Mouse (Mus musculus): ENCODE data around the gene Dtx4. TPM values are rescaled to one million over a fixed set of nuclear protein-coding genes. Genes with fewer than 3 reads are reported as not detected.

Dtx4 gene
- polyA plus RNA-seq, 1 experiment: 0.01 TPM

GRCm38 (mm10) chr19:12464127-12464526, 37.1 kb downstream of the Dtx4 start:
- no peak overlapping the region for H3K4me3 ChIP-seq (replicated peaks)
- no peaks in the 10 kb centered on the region for H3K36me3 ChIP-seq (ENCODE audit: control insufficient read depth)
- H3K9me3 ChIP-seq (ENCODE audit: control insufficient read depth, low read length): no peaks in the 10 kb centered on the region
- H3K27me3 ChIP-seq (ENCODE audit: control insufficient read depth): no peaks in the 10 kb centered on the region
- H3K4me1 ChIP-seq (ENCODE audit: control insufficient read depth): no peaks in the 10 kb centered on the region
- TF ChIP-seq TAL1 (IDR thresholded peaks at IDR 0.05; ENCODE audit: low read length): no peak
- TF ChIP-seq GATA1 (IDR thresholded peaks at IDR 0.05; ENCODE audit: low read length): no peak

GRCm38 (mm10) chr19:12463722-12464035, 37.6 kb downstream of the Dtx4 start:
- Histone ChIP-seq H3K27me3 (ENCODE audit: control insufficient read depth) (no peaks in the 10 kb centered on the region), H3K4me3 (replicated peaks) (no peak overlapping the region)
- TF ChIP-seq GATA1 (IDR thresholded peaks at IDR 0.05; ENCODE audit: low read length) (no peak), TAL1 (IDR thresholded peaks at IDR 0.05; ENCODE audit: low read length) (no peak)

DNA sequence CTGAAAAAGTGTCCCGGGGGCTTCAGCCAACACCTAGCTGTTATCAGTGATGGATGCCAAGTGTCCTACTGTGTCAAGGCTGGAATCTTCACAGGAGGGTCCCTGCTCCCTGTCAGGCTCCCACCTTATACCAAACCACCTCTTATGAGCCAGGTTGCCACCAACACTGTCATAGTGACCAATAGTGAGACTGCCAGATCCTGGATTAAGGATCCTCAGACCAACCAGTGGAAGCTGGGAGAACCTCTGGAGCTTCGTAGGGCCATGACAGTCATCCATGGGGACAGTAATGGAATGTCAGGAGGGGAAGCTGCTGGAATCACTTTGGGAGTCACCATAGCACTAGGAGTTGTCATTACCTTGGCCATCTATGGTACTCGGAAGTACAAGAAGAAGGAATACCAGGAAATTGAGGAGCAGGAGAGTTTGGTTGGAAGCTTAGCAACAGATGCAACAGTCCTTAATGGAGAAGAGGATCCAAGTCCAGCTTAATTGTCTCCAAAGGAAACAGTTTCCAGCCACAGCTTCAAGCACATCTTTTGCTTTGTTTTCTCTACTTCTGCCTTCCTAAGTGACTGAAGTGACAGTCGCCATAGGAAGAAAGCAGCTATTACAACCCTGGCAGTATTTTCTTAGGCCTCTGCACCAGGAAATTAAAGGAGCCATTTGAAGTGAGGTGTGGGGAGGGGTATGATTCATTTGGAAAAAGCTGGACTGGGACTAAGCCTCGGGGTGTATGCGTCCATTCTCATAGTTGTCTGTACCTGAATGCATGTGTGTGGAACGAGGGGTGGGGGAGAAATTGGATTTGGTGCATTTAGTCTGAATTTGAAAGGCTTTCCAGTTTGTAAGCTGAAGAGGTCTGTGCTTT, 38.2 kb downstream of the Dtx4 start:
- no peaks in the 10 kb centered on the region for H3K9me3 ChIP-seq (ENCODE audit: control insufficient read depth, low read length)
- no peaks in the 10 kb centered on the region for H3K36me3 ChIP-seq (ENCODE audit: control insufficient read depth)
- no peak overlapping the region for H3K4me3 ChIP-seq (replicated peaks)
- TF ChIP-seq TAL1 (IDR thresholded peaks at IDR 0.05; ENCODE audit: low read length) (no peak), GATA1 (IDR thresholded peaks at IDR 0.05; ENCODE audit: low read length) (no peak)
- H3K27me3 ChIP-seq (ENCODE audit: control insufficient read depth): no peaks in the 10 kb centered on the region
- no peaks in the 10 kb centered on the region for H3K4me1 ChIP-seq (ENCODE audit: control insufficient read depth)

More at GRCm38 (mm10) chr19:12463722-12464035, 37.6 kb downstream of the Dtx4 start:
- H3K9me3 ChIP-seq (ENCODE audit: control insufficient read depth, low read length): no peaks in the 10 kb centered on the region
- H3K36me3 ChIP-seq (ENCODE audit: control insufficient read depth): no peaks in the 10 kb centered on the region
- no peaks in the 10 kb centered on the region for H3K4me1 ChIP-seq (ENCODE audit: control insufficient read depth)

- Histone ChIP-seq H3K4me3 (replicated peaks) (no peak within 1 kb of the TSS), H3K4me1 (ENCODE audit: control insufficient read depth) (no peaks in the 10 kb centered on the region), H3K36me3 (ENCODE audit: control insufficient read depth) (no peaks in the 10 kb centered on the region), H3K9me3 (ENCODE audit: control insufficient read depth, low read length) (no peaks in the 10 kb centered on the region), H3K27me3 (ENCODE audit: control insufficient read depth) (no peaks in the 10 kb centered on the region)
- TF ChIP-seq GATA1 (IDR thresholded peaks at IDR 0.05; ENCODE audit: low read length) (no peak), TAL1 (IDR thresholded peaks at IDR 0.05; ENCODE audit: low read length) (no peak)
Observed at GRCm38 (mm10) chr19:12460282-12461249, 40.7 kb downstream of the Dtx4 start, which contains the start of gene Mpeg1. TSS of gene Mpeg1 (plus strand) at chr19:12460779.

DNA sequence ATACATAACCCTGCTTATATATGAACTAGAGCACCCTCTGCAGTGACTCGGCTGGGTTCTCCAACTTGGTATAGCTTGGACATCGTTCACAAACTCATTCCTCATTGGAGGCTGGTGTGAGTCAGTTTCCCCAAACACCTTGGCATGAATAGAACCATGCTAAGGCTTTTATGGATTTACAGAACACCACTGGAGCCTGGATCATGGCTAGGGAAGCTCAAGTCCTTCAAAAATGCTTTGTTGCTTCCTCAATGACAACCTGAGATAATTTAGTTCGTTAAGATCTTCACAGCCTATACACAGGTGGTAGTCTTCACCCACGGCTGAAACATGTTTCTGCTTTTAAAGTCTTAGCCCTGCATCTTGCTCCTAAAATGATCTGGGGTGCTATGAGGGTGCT, 41.7 kb downstream of the Dtx4 start:
- TF ChIP-seq GATA1 (IDR thresholded peaks at IDR 0.05; ENCODE audit: low read length) (no peak), TAL1 (IDR thresholded peaks at IDR 0.05; ENCODE audit: low read length) (no peak)
- H3K9me3 ChIP-seq (ENCODE audit: control insufficient read depth, low read length): no peaks in the 10 kb centered on the region
- H3K4me3 ChIP-seq (replicated peaks): no peak overlapping the region
- no peaks in the 10 kb centered on the region for H3K36me3 ChIP-seq (ENCODE audit: control insufficient read depth)
- H3K27me3 ChIP-seq (ENCODE audit: control insufficient read depth): no peaks in the 10 kb centered on the region
- H3K4me1 ChIP-seq (ENCODE audit: control insufficient read depth): no peaks in the 10 kb centered on the region

DNA sequence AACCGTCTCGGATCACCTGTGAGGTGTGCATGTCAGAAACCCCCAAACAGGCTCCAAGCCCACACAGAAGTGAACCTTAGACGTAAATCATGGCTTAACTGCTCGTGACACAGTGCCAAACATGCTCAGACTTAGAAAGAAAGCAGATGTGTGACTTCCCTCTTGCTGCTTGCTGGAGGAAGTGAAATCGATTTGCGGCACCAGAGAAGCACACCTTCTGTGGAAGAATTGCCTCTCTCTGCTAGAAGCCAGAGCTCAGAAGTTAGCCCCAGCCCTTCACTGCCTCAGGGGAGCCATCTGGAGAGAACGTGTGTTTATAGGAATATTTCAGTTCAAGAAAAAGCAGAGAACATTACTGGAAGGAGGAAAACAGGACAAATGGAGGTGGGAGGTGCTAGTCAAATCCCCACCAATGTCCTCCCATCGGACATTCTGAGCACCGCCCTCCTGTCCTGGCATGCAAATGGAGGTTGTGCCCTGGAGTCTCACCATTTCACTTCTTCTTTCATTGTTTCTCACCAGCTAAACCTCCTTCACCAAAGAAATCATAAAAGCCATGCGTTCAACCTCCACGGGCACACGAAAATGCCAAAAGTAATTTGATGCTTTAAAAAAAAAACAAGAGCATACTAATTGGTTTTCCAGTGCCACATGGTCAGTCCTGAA, 43.7 kb downstream of the Dtx4 start:
- Histone ChIP-seq H3K9me3 (ENCODE audit: control insufficient read depth, low read length) (no peaks in the 10 kb centered on the region), H3K27me3 (ENCODE audit: control insufficient read depth) (no peaks in the 10 kb centered on the region), H3K4me3 (replicated peaks) (no peak overlapping the region), H3K4me1 (ENCODE audit: control insufficient read depth) (no peaks in the 10 kb centered on the region), H3K36me3 (ENCODE audit: control insufficient read depth) (no peaks in the 10 kb centered on the region)
- TF ChIP-seq TAL1 (IDR thresholded peaks at IDR 0.05; ENCODE audit: low read length) (no peak), GATA1 (IDR thresholded peaks at IDR 0.05; ENCODE audit: low read length) (no peak)

- H3K27me3 ChIP-seq (ENCODE audit: control insufficient read depth): no peaks in the 10 kb centered on the region
- TF ChIP-seq GATA1 (IDR thresholded peaks at IDR 0.05; ENCODE audit: low read length): no peak
- no peak for TF ChIP-seq TAL1 (IDR thresholded peaks at IDR 0.05; ENCODE audit: low read length)
- H3K4me3 ChIP-seq (replicated peaks): no peak overlapping the region
- H3K9me3 ChIP-seq (ENCODE audit: control insufficient read depth, low read length): no peaks in the 10 kb centered on the region
- H3K4me1 ChIP-seq (ENCODE audit: control insufficient read depth): no peaks in the 10 kb centered on the region
- H3K36me3 ChIP-seq (ENCODE audit: control insufficient read depth): no peaks in the 10 kb centered on the region
Observed at GRCm38 (mm10) chr19:12445014-12445413, 56.2 kb downstream of the Dtx4 start.

- no peaks in the 10 kb centered on the region for H3K9me3 ChIP-seq (ENCODE audit: control insufficient read depth, low read length)
- TF ChIP-seq GATA1 (IDR thresholded peaks at IDR 0.05; ENCODE audit: low read length): no peak
- TF ChIP-seq TAL1 (IDR thresholded peaks at IDR 0.05; ENCODE audit: low read length): no peak
- no peaks in the 10 kb centered on the region for H3K36me3 ChIP-seq (ENCODE audit: control insufficient read depth)
- H3K4me1 ChIP-seq (ENCODE audit: control insufficient read depth): no peaks in the 10 kb centered on the region
- H3K27me3 ChIP-seq (ENCODE audit: control insufficient read depth): no peaks in the 10 kb centered on the region
- H3K4me3 ChIP-seq (replicated peaks): no peak overlapping the region
Observed at GRCm38 (mm10) chr19:12442560-12442959, 58.7 kb downstream of the Dtx4 start.
